In the genomic region with DNA sequence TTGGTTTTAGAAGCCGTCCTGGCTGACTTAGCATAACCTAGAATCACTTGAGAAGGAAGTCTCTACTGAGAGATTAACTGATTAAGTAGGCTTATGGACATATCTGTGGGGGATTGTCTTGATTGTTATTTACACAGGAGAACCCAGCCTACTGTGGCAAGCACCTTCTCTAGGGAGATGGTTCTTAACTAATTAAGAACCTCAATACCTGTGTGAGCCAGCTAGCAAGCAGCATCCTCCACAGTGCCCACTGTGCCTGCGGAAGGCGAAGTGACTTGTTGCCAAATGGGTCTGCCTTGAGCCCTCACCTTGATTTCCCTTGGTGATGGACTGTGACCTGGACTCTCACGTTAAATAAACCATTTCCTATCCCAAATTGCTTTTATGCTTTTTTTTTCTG, we compare ENCODE assay signal across 16 mouse cellular contexts.
"Had no signal": no experiment of that assay in that cellular context is flagged by ENCODE, and none has a peak within 500 bp of the region (broad histone marks: within the 10 kb centered on the region; RNA-seq: fewer than 3 reads in every experiment).

No protein-coding gene starts in this region.

- H3K9me3 ChIP-seq: neural tube, embryonic 13.5 days; neural tube, embryonic 15.5 days; stomach, embryonic 15.5 days had no signal

- H3K4me1 ChIP-seq: neural tube, embryonic 15.5 days; stomach, embryonic 15.5 days had no signal

- H3K36me3 ChIP-seq: neural tube, embryonic 13.5 days; neural tube, embryonic 15.5 days; stomach, embryonic 15.5 days had no signal

- DNase-seq: retina, postnatal 1 day; right cerebral cortex, adult 18-20 months; right cerebral cortex, postnatal 14 days; right cerebral cortex, postnatal 25 days; right cerebral cortex, postnatal 4 days; spleen, adult 18-20 months; thymus, adult 18-20 months; thymus, adult 2 months; thymus, postnatal 14 days; thymus, postnatal 25 days; thymus, postnatal 36 days; thymus, postnatal 4 days had no signal

- H3K4me3 ChIP-seq: neural tube, embryonic 13.5 days; neural tube, embryonic 15.5 days; stomach, embryonic 15.5 days had no signal

- H3K27ac ChIP-seq: neural tube, embryonic 13.5 days; neural tube, embryonic 15.5 days; stomach, embryonic 15.5 days; stomach, postnatal 0 days had no signal

- H3K4me2 ChIP-seq: neural tube, embryonic 13.5 days; neural tube, embryonic 15.5 days; stomach, embryonic 15.5 days had no signal

- H3K9ac ChIP-seq: neural tube, embryonic 13.5 days; neural tube, embryonic 15.5 days; stomach, embryonic 15.5 days had no signal

- H3K27me3 ChIP-seq: neural tube, embryonic 13.5 days; neural tube, embryonic 15.5 days; stomach, embryonic 15.5 days had no signal
